Comparison of ENCODE assay signal across 15 mouse cellular contexts in genomic region chr4:40651055-40651454, GRCm38 (mm10).
"Had no signal": no experiment of that assay in that cellular context is flagged by ENCODE, and none has a peak within 500 bp of the region (broad histone marks: within the 10 kb centered on the region; RNA-seq: fewer than 3 reads in every experiment).

No protein-coding gene starts in this region.

- ATAC-seq: hindbrain, postnatal 0 days; intestine, embryonic 16.5 days had no signal

- DNase-seq: gastrocnemius, adult 2 months; gastrocnemius, postnatal 10 days; gastrocnemius, postnatal 25 days; heart, adult 18-20 months; heart, postnatal 36 days; kidney, adult 11 months; kidney, adult 2 months; kidney, adult 9 months; kidney, postnatal 10 days; kidney, postnatal 25 days; kidney, postnatal 4 days; liver; liver, embryonic 13.5 days had no signal
